Mouse (Mus musculus): ENCODE results near the gene Acadsb.

DNA sequence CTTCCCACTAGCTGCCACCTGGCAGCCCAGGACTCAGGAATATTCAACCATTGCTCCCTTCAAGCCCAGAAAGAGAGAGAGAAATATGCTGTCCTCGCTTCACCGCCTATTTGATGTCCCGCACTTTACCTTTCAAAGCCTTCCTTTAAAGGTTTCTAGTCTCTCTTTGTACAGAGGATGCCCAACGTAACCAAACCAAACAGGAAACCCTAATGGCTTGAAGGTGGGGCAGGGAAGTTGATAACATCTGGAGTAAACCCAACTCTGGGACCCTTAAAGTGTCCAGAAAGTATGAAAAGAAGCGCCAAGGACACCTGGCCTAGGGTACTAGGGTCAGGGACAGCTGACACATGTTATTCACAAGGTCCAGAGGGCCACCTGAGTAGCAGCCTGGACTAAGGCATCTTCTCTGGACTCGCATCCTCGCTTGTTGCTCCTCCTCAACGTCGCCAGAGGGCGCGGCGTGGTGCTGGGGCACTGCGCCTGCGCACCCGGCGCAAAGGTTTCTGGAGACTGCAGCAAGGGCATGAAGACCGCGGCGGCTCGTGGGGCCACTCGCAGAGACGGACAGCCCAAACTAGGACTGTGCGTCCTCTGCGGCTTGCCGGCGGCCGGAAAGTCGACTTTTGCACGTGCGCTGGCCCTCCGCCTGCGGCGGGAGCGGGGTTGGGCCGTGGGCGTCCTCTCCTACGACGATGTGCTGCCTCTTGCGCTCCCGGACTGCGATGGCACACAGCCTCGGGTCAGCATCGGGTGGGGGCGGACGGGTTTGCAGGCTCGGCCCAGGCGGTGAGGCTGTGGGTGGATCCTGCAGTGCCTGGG, 39.5 kb upstream of the Acadsb start, which contains the start of gene Pstk:
- TF ChIP-seq CTCF (IDR thresholded peaks at IDR 0.05; ENCODE audit: borderline replicate concordance, insufficient read depth, low read length) (peak; percentile 95), POLR2A (IDR thresholded peaks at IDR 0.05; ENCODE audit: low read depth, low read length) (peak; percentile 95)
